Mouse (Mus musculus): ENCODE measurements around the gene Lst1. TPM values are rescaled to one million over a fixed set of nuclear protein-coding genes. Genes with fewer than 3 reads are reported as not detected.

Lst1 gene
- polyA plus RNA-seq, 1 experiment from 2014 or later: 9.5 TPM

- peaks cover 99% of the 10 kb centered on the region for H3K36me3 ChIP-seq (ENCODE audit: control insufficient read depth, insufficient read depth, low read length)
- no peak overlapping the region for H3K4me2 ChIP-seq (ENCODE audit: low read length)
- no peak overlapping the region for H3K9ac ChIP-seq (ENCODE audit: low read length)
- H3K27ac ChIP-seq (replicated peaks in 1 of 2; ENCODE audit: control insufficient read depth in 1 of 2, insufficient read depth in 1 of 2, low read depth in 2 of 2, low read length in 2 of 2): no peak overlapping the region
- WGBS: 61% methylated on average over 3 of the region's 3 CpGs
- no peak for ATAC-seq (ENCODE audit: insufficient number of reproducible peaks, insufficient read depth, low FRiP score, low read depth)
- no peak overlapping the region for H3K4me3 ChIP-seq (ENCODE audit: control insufficient read depth in 1 of 2, insufficient read depth in 1 of 2, low read depth in 1 of 2, low read length in 2 of 2)
- H3K9me3 ChIP-seq (ENCODE audit: control insufficient read depth, low read length): 0 out of 2 replicates have a peak, but pooled peaks cover 2% of the 10 kb centered on the region
- H3K27me3 ChIP-seq (ENCODE audit: control insufficient read depth, insufficient read depth, low read length): no peaks in the 10 kb centered on the region
- H3K4me1 ChIP-seq (ENCODE audit: control insufficient read depth in 2 of 2, insufficient read depth in 2 of 2, low read length in 2 of 2): no peaks in the 10 kb centered on the region
Measured at GRCm38 (mm10) chr17:35147348-35147747, 40.9 kb downstream of the Lst1 start.

GRCm38 (mm10) chr17:35146139-35146538 is 42.1 kb downstream of the Lst1 start:
- Histone ChIP-seq H3K27me3 (ENCODE audit: control insufficient read depth, insufficient read depth, low read length) (no peaks in the 10 kb centered on the region), H3K36me3 (ENCODE audit: control insufficient read depth, insufficient read depth, low read length) (peaks cover 99% of the 10 kb centered on the region), H3K4me1 (ENCODE audit: control insufficient read depth in 2 of 2, insufficient read depth in 2 of 2, low read length in 2 of 2) (no peaks in the 10 kb centered on the region), H3K9me3 (ENCODE audit: control insufficient read depth, low read length) (0 out of 2 replicates have a peak, but pooled peaks cover 2% of the 10 kb centered on the region), H3K27ac (replicated peaks in 1 of 2; ENCODE audit: control insufficient read depth in 1 of 2, insufficient read depth in 1 of 2, low read depth in 2 of 2, low read length in 2 of 2) (no peak overlapping the region), H3K4me2 (ENCODE audit: low read length) (no peak overlapping the region), H3K4me3 (ENCODE audit: control insufficient read depth in 1 of 2, insufficient read depth in 1 of 2, low read depth in 1 of 2, low read length in 2 of 2) (no peak overlapping the region), H3K9ac (ENCODE audit: low read length) (no peak overlapping the region)
- 82% methylated on average over 5 of the region's 5 CpGs for WGBS
- ATAC-seq (ENCODE audit: insufficient number of reproducible peaks, insufficient read depth, low FRiP score, low read depth): no peak

GRCm38 (mm10) chr17:35141971-35142370 is 46.3 kb downstream of the Lst1 start:
- H3K36me3 ChIP-seq (ENCODE audit: control insufficient read depth, insufficient read depth, low read length): peaks cover 96% of the 10 kb centered on the region
- no peak for ATAC-seq (ENCODE audit: insufficient number of reproducible peaks, insufficient read depth, low FRiP score, low read depth)
- no peak overlapping the region for H3K9ac ChIP-seq (ENCODE audit: low read length)
- H3K4me3 ChIP-seq (ENCODE audit: control insufficient read depth in 1 of 2, insufficient read depth in 1 of 2, low read depth in 1 of 2, low read length in 2 of 2): no peak overlapping the region
- 88% methylated on average over 6 of the region's 6 CpGs for WGBS
- no peak overlapping the region for H3K27ac ChIP-seq (replicated peaks in 1 of 2; ENCODE audit: control insufficient read depth in 1 of 2, insufficient read depth in 1 of 2, low read depth in 2 of 2, low read length in 2 of 2)
- H3K9me3 ChIP-seq (ENCODE audit: control insufficient read depth, low read length): 0 out of 2 replicates have a peak, but pooled peaks cover 2% of the 10 kb centered on the region
- H3K27me3 ChIP-seq (ENCODE audit: control insufficient read depth, insufficient read depth, low read length): no peaks in the 10 kb centered on the region
- H3K4me1 ChIP-seq (ENCODE audit: control insufficient read depth in 2 of 2, insufficient read depth in 2 of 2, low read length in 2 of 2): peaks cover 2 to 4% of the 10 kb centered on the region in 2 experiments; a peak in 3 of 4 replicates
- no peak overlapping the region for H3K4me2 ChIP-seq (ENCODE audit: low read length)

- Histone ChIP-seq H3K4me1 (ENCODE audit: control insufficient read depth in 2 of 2, insufficient read depth in 2 of 2, low read length in 2 of 2) (peaks cover 4 to 13% of the 10 kb centered on the region in 2 experiments; a peak in 3 of 4 replicates), H3K9ac (ENCODE audit: low read length) (no peak overlapping the region), H3K4me3 (ENCODE audit: control insufficient read depth in 1 of 2, insufficient read depth in 1 of 2, low read depth in 1 of 2, low read length in 2 of 2) (no peak overlapping the region), H3K36me3 (ENCODE audit: control insufficient read depth, insufficient read depth, low read length) (peaks cover 82% of the 10 kb centered on the region), H3K9me3 (ENCODE audit: control insufficient read depth, low read length) (0 out of 2 replicates have a peak, but pooled peaks cover 2% of the 10 kb centered on the region), H3K27me3 (ENCODE audit: control insufficient read depth, insufficient read depth, low read length) (no peaks in the 10 kb centered on the region), H3K4me2 (ENCODE audit: low read length) (no peak overlapping the region), H3K27ac (replicated peaks in 1 of 2; ENCODE audit: control insufficient read depth in 1 of 2, insufficient read depth in 1 of 2, low read depth in 2 of 2, low read length in 2 of 2) (no peak overlapping the region)
- 71% methylated on average over 16 of the region's 16 CpGs for WGBS
- ATAC-seq (ENCODE audit: insufficient number of reproducible peaks, insufficient read depth, low FRiP score, low read depth): no peak
Measured at GRCm38 (mm10) chr17:35140490-35140996, 47.7 kb downstream of the Lst1 start.

- Histone ChIP-seq H3K9ac (ENCODE audit: low read length) (no peak overlapping the region), H3K27me3 (ENCODE audit: control insufficient read depth, insufficient read depth, low read length) (no peaks in the 10 kb centered on the region), H3K4me3 (ENCODE audit: control insufficient read depth in 1 of 2, insufficient read depth in 1 of 2, low read depth in 1 of 2, low read length in 2 of 2) (no peak overlapping the region), H3K27ac (replicated peaks in 1 of 2; ENCODE audit: control insufficient read depth in 1 of 2, insufficient read depth in 1 of 2, low read depth in 2 of 2, low read length in 2 of 2) (no peak overlapping the region), H3K36me3 (ENCODE audit: control insufficient read depth, insufficient read depth, low read length) (peaks cover 69% of the 10 kb centered on the region), H3K9me3 (ENCODE audit: control insufficient read depth, low read length) (0 out of 2 replicates have a peak, but pooled peaks cover 2% of the 10 kb centered on the region), H3K4me2 (ENCODE audit: low read length) (no peak overlapping the region), H3K4me1 (ENCODE audit: control insufficient read depth in 2 of 2, insufficient read depth in 2 of 2, low read length in 2 of 2) (peaks cover 4 to 13% of the 10 kb centered on the region in 2 experiments; a peak in 3 of 4 replicates)
- no peak for ATAC-seq (ENCODE audit: insufficient number of reproducible peaks, insufficient read depth, low FRiP score, low read depth)
- WGBS: 86% methylated on average over 3 of the region's 3 CpGs
Measured at GRCm38 (mm10) chr17:35139269-35139668, 49.0 kb downstream of the Lst1 start.

GRCm38 (mm10) chr17:35135591-35136320 is 52.5 kb downstream of the Lst1 start:
- peak; percentile 51; the same call in 1 of the 2 replicates for ATAC-seq (ENCODE audit: insufficient number of reproducible peaks, insufficient read depth, low FRiP score, low read depth)
- under 1% methylated on average over 43 of the region's 43 CpGs for WGBS
- peaks cover 4 to 13% of the 10 kb centered on the region in 2 experiments; a peak in 3 of 4 replicates for H3K4me1 ChIP-seq (ENCODE audit: control insufficient read depth in 2 of 2, insufficient read depth in 2 of 2, low read length in 2 of 2)
- H3K27me3 ChIP-seq (ENCODE audit: control insufficient read depth, insufficient read depth, low read length): no peaks in the 10 kb centered on the region
- peak overlapping the region; percentile 87 for H3K4me2 ChIP-seq (ENCODE audit: low read length)
- peak overlapping the region; percentile 87 for H3K9ac ChIP-seq (ENCODE audit: low read length)
- peak overlapping the region; percentile 69 to 96 for H3K4me3 ChIP-seq (ENCODE audit: control insufficient read depth in 1 of 2, insufficient read depth in 1 of 2, low read depth in 1 of 2, low read length in 2 of 2)
- H3K36me3 ChIP-seq (ENCODE audit: control insufficient read depth, insufficient read depth, low read length): peaks cover 34% of the 10 kb centered on the region
- no peaks in the 10 kb centered on the region for H3K9me3 ChIP-seq (ENCODE audit: control insufficient read depth, low read length)
- peak overlapping the region; percentile 96 to 100 for H3K27ac ChIP-seq (replicated peaks in 1 of 2; ENCODE audit: control insufficient read depth in 1 of 2, insufficient read depth in 1 of 2, low read depth in 2 of 2, low read length in 2 of 2)
